8 mouse cellular contexts compared by ENCODE assay signal in genomic region chr3:94309633-94310363, GRCm38 (mm10). TPM values are rescaled to one million over a fixed set of nuclear protein-coding genes. Genes with fewer than 3 reads are reported as not detected.
A peak's percentile ranks its signal among the peaks of the same experiment; 100 is the strongest.
DNase-seq lines count a peak whose midpoint lies in the region; ATAC-seq lines count a peak whose summit lies in the region.

Gene Them4, plus strand, starts transcription at chr3:94310089.

- H3K4me2 ChIP-seq in hindbrain, embryonic 14.5 days (replicated peaks): peak within 1 kb of the TSS; percentile 71

- peak within 1 kb of the TSS; percentile 64 for H3K4me3 ChIP-seq in hindbrain, embryonic 14.5 days (replicated peaks; ENCODE audit: low read length)

- H3K27me3 ChIP-seq in hindbrain, embryonic 14.5 days (ENCODE audit: control insufficient read depth, insufficient read depth, low read length): no peaks in the 10 kb centered on the region

- peak within 1 kb of the TSS; percentile 85 for H3K27ac ChIP-seq in hindbrain, embryonic 14.5 days

- H3K9ac ChIP-seq in hindbrain, embryonic 14.5 days: peak within 1 kb of the TSS; percentile 74

- H3K36me3 ChIP-seq in hindbrain, embryonic 14.5 days (replicated peaks; ENCODE audit: control insufficient read depth, insufficient read depth): no peaks in the 10 kb centered on the region

- H3K9me3 ChIP-seq in hindbrain, embryonic 14.5 days (ENCODE audit: control insufficient read depth, low read length): no peaks in the 10 kb centered on the region

- ATAC-seq in hindbrain, embryonic 14.5 days (ENCODE audit: low FRiP score): peak; percentile 99

- DNase-seq in R1 (ENCODE audit: low read depth, low spot score): peak; percentile 97
- peak; percentile 95 to 97 for DNase-seq in cerebellum, postnatal 25 days
- DNase-seq in frontal cortex, postnatal 25 days (ENCODE audit: low spot score in 2 of 2): peak; percentile 77 to 78
- peak; percentile 88 for DNase-seq in hindbrain, embryonic 14.5 days (ENCODE audit: low spot score)
- DNase-seq in layer of hippocampus, postnatal 36 days: peak; percentile 90 to 91
- DNase-seq in lung, postnatal 36 days: peak; percentile 98
- DNase-seq in retina, postnatal 1 day: peak; percentile 94
- DNase-seq in urinary bladder, adult 18-20 months (ENCODE audit: low spot score in 2 of 2): peak; percentile 91 to 95

- WGBS in hindbrain, embryonic 14.5 days: 2% methylated on average over 47 of the region's 47 CpGs

- peaks cover 6% of the 10 kb centered on the region; the same call in 1 of the 2 replicates for H3K4me1 ChIP-seq in hindbrain, embryonic 14.5 days (replicated peaks; ENCODE audit: control insufficient read depth, insufficient read depth, low read length)

RNA-seq across cellular contexts. Expression of gene Them4, which starts in this region (rescaled TPM):
- polyA plus RNA-seq in hindbrain, embryonic 14.5 days (2014; fragmentation: Nextera tagmentation; extraction: Ambion mirVana): 62.1 and 66.4 TPM in 2 replicates
- total RNA-seq in layer of hippocampus, postnatal 36 days (2021): 10 to 100 TPM; 27.6 to 30.7 TPM

Comparison
In these comparisons a context has a peak if more than half of its experiments do, and no peak if none do; other contexts are left out.
1. Peak in every context shown above with its lines: DNase-seq, ATAC-seq, H3K4me3 ChIP-seq and H3K27ac ChIP-seq.